In genomic region chr14:40955596-40956251, GRCm38 (mm10) we compare ENCODE assay signal across 8 mouse cellular contexts. TPM values are rescaled to one million over a fixed set of nuclear protein-coding genes. Genes with fewer than 3 reads are reported as not detected.
DNase-seq lines count a peak whose midpoint lies in the region; ATAC-seq and TF ChIP-seq lines count a peak whose summit lies in the region.

No protein-coding gene starts in this region.

- peak overlapping the region; percentile 48 for H3K4me2 ChIP-seq in lung, embryonic 14.5 days
- H3K4me2 ChIP-seq in midbrain, embryonic 11.5 days = peak overlapping the region; percentile 36

- TF ChIP-seq CTCF in lung, embryonic 14.5 days (IDR thresholded peaks at IDR 0.05; ENCODE audit: low read depth) = no peak

- no peaks in the 10 kb centered on the region for H3K9me3 ChIP-seq in lung, embryonic 14.5 days (ENCODE audit: low read depth, low read length)
- H3K9me3 ChIP-seq in midbrain, embryonic 11.5 days (ENCODE audit: control insufficient read depth, low read length) = no peaks in the 10 kb centered on the region

- H3K27ac ChIP-seq in lung, embryonic 14.5 days (ENCODE audit: low read depth) = peak overlapping the region; percentile 91
- peak overlapping the region; percentile 98 for H3K27ac ChIP-seq in midbrain, embryonic 11.5 days (ENCODE audit: low read depth, low read length)

- peaks cover 64% of the 10 kb centered on the region for H3K4me1 ChIP-seq in lung, embryonic 14.5 days (ENCODE audit: insufficient read depth)
- H3K4me1 ChIP-seq in midbrain, embryonic 11.5 days (ENCODE audit: control insufficient read depth, insufficient read depth, low read length) = peaks cover 64% of the 10 kb centered on the region

- H3K4me3 ChIP-seq in lung, embryonic 14.5 days (ENCODE audit: low read depth, low read length) = no peak overlapping the region; the same call in 1 of the 2 replicates
- peak overlapping the region; percentile 9; the same call in 1 of the 2 replicates for H3K4me3 ChIP-seq in midbrain, embryonic 11.5 days (ENCODE audit: low read depth, low read length)

- DNase-seq in lung, embryonic 14.5 days = peak; percentile 41
- DNase-seq in lung, postnatal 36 days = no peak
- peak; percentile 72 to 84 for DNase-seq in cerebellum, postnatal 14 days
- DNase-seq in layer of hippocampus, postnatal 14 days (ENCODE audit: low spot score in 2 of 2) = peak; percentile 69 to 76
- DNase-seq in midbrain, embryonic 11.5 days (ENCODE audit: low spot score, missing footprints) = peak; percentile 94
- DNase-seq in thymus, adult 18-20 months = peak; percentile 55 to 67

- no peaks in the 10 kb centered on the region for H3K27me3 ChIP-seq in lung, embryonic 14.5 days (ENCODE audit: insufficient read depth, low read length)
- H3K27me3 ChIP-seq in midbrain, embryonic 11.5 days (ENCODE audit: control insufficient read depth, insufficient read depth, low read length) = no peaks in the 10 kb centered on the region

- peak overlapping the region; percentile 47 for H3K9ac ChIP-seq in lung, embryonic 14.5 days
- peak overlapping the region; percentile 68 for H3K9ac ChIP-seq in midbrain, embryonic 11.5 days (ENCODE audit: low read length)

- 30% methylated on average over 10 of the region's 10 CpGs for WGBS in lung, embryonic 14.5 days
- WGBS in midbrain, embryonic 11.5 days = 7% methylated on average over 10 of the region's 10 CpGs

- ATAC-seq in lung, embryonic 14.5 days (ENCODE audit: insufficient read depth) = peak; percentile 4
- peak; percentile 43 for ATAC-seq in granulocyte monocyte progenitor cell, adult 5-6 weeks (replicated peaks; ENCODE audit: poor library complexity, severe bottlenecking)
- no peak; the same call in 1 of the 2 replicates for ATAC-seq in midbrain, embryonic 11.5 days (ENCODE audit: low FRiP score)
- ATAC-seq in inflammation-experienced regulatory T-cells, adult 6 months = no peak

- H3K36me3 ChIP-seq in lung, embryonic 14.5 days (ENCODE audit: insufficient read depth) = no peaks in the 10 kb centered on the region
- H3K36me3 ChIP-seq in midbrain, embryonic 11.5 days (ENCODE audit: control insufficient read depth, insufficient read depth, low read length) = no peaks in the 10 kb centered on the region

RNA-seq across cellular contexts. Expression of gene Tspan14, which starts 10.9 kb away (rescaled TPM):
- 104 and 105 TPM in 2 replicates for polyA plus RNA-seq in lung, embryonic 14.5 days (2014; fragmentation: Nextera tagmentation; extraction: Ambion mirVana)
- 44.0 and 48.2 TPM in 2 replicates for total RNA-seq in granulocyte monocyte progenitor cell, adult 5-6 weeks (2014; fragmentation: Nextera tagmentation)
- total RNA-seq in granulocyte monocyte progenitor cell, adult 5-6 weeks (2017) = 37.8 and 40.1 TPM in 2 replicates
- 10 to 100 TPM; 34.5 to 35.5 TPM for total RNA-seq in layer of hippocampus, postnatal 14 days (2021)
- polyA plus RNA-seq in midbrain, embryonic 11.5 days (2014; fragmentation: Nextera tagmentation; extraction: Ambion mirVana) = 99.5 and 101 TPM in 2 replicates
- polyA plus RNA-seq in inflammation-experienced regulatory T-cells, adult 6 months (2017; shearing (Covaris generic)) = 10 to 100 TPM; 52.1 to 82.3 (median 65.1) TPM

RNA-seq across cellular contexts. Expression of gene Fam213a, which starts 57.9 kb away (rescaled TPM):
- 167 and 173 TPM in 2 replicates for polyA plus RNA-seq in lung, embryonic 14.5 days (2014; fragmentation: Nextera tagmentation; extraction: Ambion mirVana)
- 7.5 and 11.0 TPM in 2 replicates for total RNA-seq in granulocyte monocyte progenitor cell, adult 5-6 weeks (2014; fragmentation: Nextera tagmentation)
- total RNA-seq in granulocyte monocyte progenitor cell, adult 5-6 weeks (2017) = 10.6 and 11.6 TPM in 2 replicates
- total RNA-seq in layer of hippocampus, postnatal 14 days (2021) = 100 to 1,000 TPM; 139 to 145 TPM
- polyA plus RNA-seq in midbrain, embryonic 11.5 days (2014; fragmentation: Nextera tagmentation; extraction: Ambion mirVana) = 44.7 and 50.4 TPM in 2 replicates
- 1 to 10 TPM; 8.0 to 9.7 (median 8.3) TPM for polyA plus RNA-seq in inflammation-experienced regulatory T-cells, adult 6 months (2017; shearing (Covaris generic))

Comparison
In these comparisons a context has a peak if more than half of its experiments do, and no peak if none do; other contexts are left out.
1. ATAC-seq: peak in lung, embryonic 14.5 days (single experiment) and granulocyte monocyte progenitor cell, adult 5-6 weeks (single experiment); none in midbrain, embryonic 11.5 days (single experiment) and inflammation-experienced regulatory T-cells, adult 6 months (single experiment).